Mouse (Mus musculus) splenic B cell, adult 2 months (primary cell): ENCODE measurements at regions not wholly inside any gene's neighbourhood (a gene's known extent, or its start where the extent isn't known, plus 50 kb on each side); places are given as distances from the start of the nearest gene placed in this dataset.

Experiments
- DNase-seq: peaks from one replicate; pipeline ENCODE4 v3.0.0-alpha.2; 2011; ENCODE audit warnings: low read depth, low spot score
- H3K27me3 ChIP-seq: 2 replicates; pipeline ENCODE4 v1.6.1; 2012; ENCODE audit warnings: mild to moderate bottlenecking, low read length, moderate library complexity, mixed read lengths; ENCODE audit not compliant: control insufficient read depth, poor library complexity, insufficient read depth, severe bottlenecking
- H3K36me3 ChIP-seq: 2 replicates; pipeline ENCODE4 v1.6.1; 2012; ENCODE audit warnings: mild to moderate bottlenecking, low read length, moderate library complexity, mixed read lengths; ENCODE audit not compliant: control insufficient read depth, poor library complexity, insufficient read depth, severe bottlenecking

- DNase-seq, result no peak
- no peaks in the 10 kb centered on the region for H3K36me3 ChIP-seq
These were observed 285.2 kb upstream of the Fam241a start for GRCm38 (mm10) chr3:128181221-128181908.

GRCm38 (mm10) chr3:128149216-128149615, 253.1 kb upstream of the Fam241a start:
- Histone ChIP-seq H3K27me3 (no peaks in the 10 kb centered on the region), H3K36me3 (no peaks in the 10 kb centered on the region)
- DNase-seq, result no peak

More at GRCm38 (mm10) chr3:128181221-128181908, 285.2 kb upstream of the Fam241a start:
- H3K27me3 ChIP-seq, result no peaks in the 10 kb centered on the region

- no peaks in the 10 kb centered on the region for H3K27me3 ChIP-seq
- DNase-seq, result no peak
- no peaks in the 10 kb centered on the region for H3K36me3 ChIP-seq
These were observed 249.2 kb upstream of the Fam241a start for GRCm38 (mm10) chr3:128145329-128145728.

GRCm38 (mm10) chr3:128127836-128128235, 231.7 kb upstream of the Fam241a start:
- no peaks in the 10 kb centered on the region for H3K27me3 ChIP-seq
- DNase-seq, result no peak
- H3K36me3 ChIP-seq, result no peaks in the 10 kb centered on the region

GRCm38 (mm10) chr3:128126664-128127063, 230.5 kb upstream of the Fam241a start:
- no peaks in the 10 kb centered on the region for H3K27me3 ChIP-seq
- no peaks in the 10 kb centered on the region for H3K36me3 ChIP-seq
- DNase-seq, result no peak

GRCm38 (mm10) chr3:128122111-128122510, 226.0 kb upstream of the Fam241a start:
- H3K27me3 ChIP-seq, result no peaks in the 10 kb centered on the region
- H3K36me3 ChIP-seq, result no peaks in the 10 kb centered on the region
- DNase-seq, result no peak

- Histone ChIP-seq H3K36me3 (no peaks in the 10 kb centered on the region), H3K27me3 (no peaks in the 10 kb centered on the region)
- no peak for DNase-seq
These were observed 224.7 kb upstream of the Fam241a start for GRCm38 (mm10) chr3:128120647-128121440.

- no peak for DNase-seq
- H3K36me3 ChIP-seq, result no peaks in the 10 kb centered on the region
- no peaks in the 10 kb centered on the region for H3K27me3 ChIP-seq
These were observed 217.1 kb upstream of the Fam241a start for GRCm38 (mm10) chr3:128113209-128113608.

GRCm38 (mm10) chr3:128110406-128110805, 214.3 kb upstream of the Fam241a start:
- Histone ChIP-seq H3K36me3 (no peaks in the 10 kb centered on the region), H3K27me3 (no peaks in the 10 kb centered on the region)
- DNase-seq, result no peak

GRCm38 (mm10) chr3:128104516-128104915, 208.4 kb upstream of the Fam241a start:
- Histone ChIP-seq H3K36me3 (no peaks in the 10 kb centered on the region), H3K27me3 (no peaks in the 10 kb centered on the region)
- DNase-seq, result no peak

- DNase-seq, result no peak
- no peaks in the 10 kb centered on the region for H3K27me3 ChIP-seq
- H3K36me3 ChIP-seq, result no peaks in the 10 kb centered on the region
These were observed 196.9 kb upstream of the Fam241a start for GRCm38 (mm10) chr3:128093046-128093445.

GRCm38 (mm10) chr3:128088207-128088606, 192.1 kb upstream of the Fam241a start:
- Histone ChIP-seq H3K36me3 (no peaks in the 10 kb centered on the region), H3K27me3 (no peaks in the 10 kb centered on the region)
- DNase-seq, result no peak

GRCm38 (mm10) chr3:128087163-128087562, 191.0 kb upstream of the Fam241a start:
- H3K27me3 ChIP-seq, result no peaks in the 10 kb centered on the region
- no peak for DNase-seq
- no peaks in the 10 kb centered on the region for H3K36me3 ChIP-seq

- no peak for DNase-seq
- Histone ChIP-seq H3K27me3 (no peaks in the 10 kb centered on the region), H3K36me3 (no peaks in the 10 kb centered on the region)
These were observed 186.3 kb upstream of the Fam241a start for GRCm38 (mm10) chr3:128082463-128082862.

- Histone ChIP-seq H3K27me3 (no peaks in the 10 kb centered on the region), H3K36me3 (no peaks in the 10 kb centered on the region)
- no peak for DNase-seq
These were observed 185.3 kb upstream of the Fam241a start for GRCm38 (mm10) chr3:128081430-128081829.
